Mouse (Mus musculus): ENCODE results near the gene Lrtm2.

The Lrtm2 gene

GRCm38 (mm10) chr6:119336124-119336523 is 5.6 kb upstream of the Lrtm2 start:
- no peak for DNase-seq (ENCODE audit: low read depth)

- no peak for DNase-seq (ENCODE audit: low read depth)
These were observed 3.3 kb upstream of the Lrtm2 start for GRCm38 (mm10) chr6:119333831-119334230.

GRCm38 (mm10) chr6:119333202-119333601 is 2.6 kb upstream of the Lrtm2 start:
- DNase-seq (ENCODE audit: low read depth): peak; percentile 47

- no peak for DNase-seq (ENCODE audit: low read depth)
These were observed 1.5 kb upstream of the Lrtm2 start for GRCm38 (mm10) chr6:119332111-119332510.

- DNase-seq (ENCODE audit: low read depth): no peak
These were observed 630 bp downstream of the Lrtm2 start for GRCm38 (mm10) chr6:119329936-119330335.

GRCm38 (mm10) chr6:119329215-119329714 is 1.3 kb downstream of the Lrtm2 start:
- peak; percentile 62 for DNase-seq (ENCODE audit: low read depth)

GRCm38 (mm10) chr6:119328521-119329115 is 1.9 kb downstream of the Lrtm2 start:
- DNase-seq (ENCODE audit: low read depth): no peak

- no peak for DNase-seq (ENCODE audit: low read depth)
These were observed 4.0 kb downstream of the Lrtm2 start for GRCm38 (mm10) chr6:119326541-119326940.

- DNase-seq (ENCODE audit: low read depth): no peak
These were observed 4.6 kb downstream of the Lrtm2 start for GRCm38 (mm10) chr6:119325978-119326377.

GRCm38 (mm10) chr6:119324776-119325175 is 5.8 kb downstream of the Lrtm2 start:
- no peak for DNase-seq (ENCODE audit: low read depth)

- DNase-seq (ENCODE audit: low read depth): no peak
These were observed 8.8 kb downstream of the Lrtm2 start for GRCm38 (mm10) chr6:119321752-119322151.

GRCm38 (mm10) chr6:119320481-119320880 is 10.1 kb downstream of the Lrtm2 start:
- peak; percentile 80 for DNase-seq (ENCODE audit: low read depth)

- no peak for DNase-seq (ENCODE audit: low read depth)
These were observed 11.2 kb downstream of the Lrtm2 start for GRCm38 (mm10) chr6:119319358-119319757.

GRCm38 (mm10) chr6:119318732-119319131 is 11.8 kb downstream of the Lrtm2 start:
- no peak for DNase-seq (ENCODE audit: low read depth)

- DNase-seq (ENCODE audit: low read depth): no peak
These were observed 15.7 kb downstream of the Lrtm2 start for GRCm38 (mm10) chr6:119314751-119315476.

GRCm38 (mm10) chr6:119313588-119314375 is 16.8 kb downstream of the Lrtm2 start:
- DNase-seq (ENCODE audit: low read depth): no peak

GRCm38 (mm10) chr6:119313096-119313495 is 17.5 kb downstream of the Lrtm2 start:
- no peak for DNase-seq (ENCODE audit: low read depth)

- DNase-seq (ENCODE audit: low read depth): no peak
These were observed 18.2 kb downstream of the Lrtm2 start for GRCm38 (mm10) chr6:119312381-119312780.

GRCm38 (mm10) chr6:119310176-119310575 is 20.4 kb downstream of the Lrtm2 start:
- no peak for DNase-seq (ENCODE audit: low read depth)

GRCm38 (mm10) chr6:119307867-119308413 is 22.6 kb downstream of the Lrtm2 start:
- DNase-seq (ENCODE audit: low read depth): no peak

- no peak for DNase-seq (ENCODE audit: low read depth)
These were observed 27.2 kb downstream of the Lrtm2 start for GRCm38 (mm10) chr6:119303331-119303730.

GRCm38 (mm10) chr6:119301310-119301709 is 29.3 kb downstream of the Lrtm2 start:
- DNase-seq (ENCODE audit: low read depth): no peak
